Mouse (Mus musculus): ENCODE measurements around the gene Zfp977. TPM values are rescaled to one million over a fixed set of nuclear protein-coding genes. Genes with fewer than 3 reads are reported as not detected.
"Not testable (repeated sequence)": the region's sequence is repeated elsewhere in the genome, so short reads cannot be mapped to it uniquely, and the experiment has no call there.

Zfp977 gene
- 1 to 10 TPM; 2.8 to 3.3 TPM for total RNA-seq (2021)

GRCm38 (mm10) chr7:42592413-42592812, at the start of gene Zfp977:
Gene Zfp977 (minus strand): TSS chr7:42592547.
- DNase-seq = not testable (repeated sequence)

- not testable (repeated sequence) for DNase-seq
Observed at GRCm38 (mm10) chr7:42631031-42631430, 38.7 kb upstream of the Zfp977 start.

- DNase-seq = not testable (repeated sequence)
Observed at GRCm38 (mm10) chr7:42595666-42596065, 3.3 kb upstream of the Zfp977 start.

GRCm38 (mm10) chr7:42591311-42591710, 1.0 kb downstream of the Zfp977 start:
- not testable (repeated sequence) for DNase-seq

- DNase-seq = no peak
Observed at GRCm38 (mm10) chr7:42578488-42578887, 13.9 kb downstream of the Zfp977 start, which contains the start of gene Gm21028. Gene Gm21028 (minus strand): TSS chr7:42578588.

- DNase-seq = no peak
Observed at GRCm38 (mm10) chr7:42551766-42552165, 40.6 kb downstream of the Zfp977 start.

Small RNA genes lying within 50 kb of the gene (microRNA-seq; reads per million reads assigned to microRNA genes)
- gene Gm24938 = 0 reads per million in 2 experiments

Other genes with a start within 250 kb of the Zfp977 start
- gene 4933421I07Rik, start 144.4 kb downstream of the Zfp977 start, total RNA-seq (2021) = not detected
- gene Zfp141, start 86.8 kb downstream of the Zfp977 start, total RNA-seq (2021) = 10 to 100 TPM; 19.5 to 20.3 TPM
- not detected for gene Gm21028, start 14.0 kb downstream of the Zfp977 start, total RNA-seq (2021)
- gene Zfp976, start 50.0 kb upstream of the Zfp977 start, total RNA-seq (2021) = 1 to 10 TPM; 4.9 to 5.2 TPM
- 1 to 10 TPM; 6.8 to 8.5 TPM for gene Zfp975, start 100.2 kb upstream of the Zfp977 start, total RNA-seq (2021)
- gene Gm17067, start 134.5 kb upstream of the Zfp977 start, total RNA-seq (2021) = not detected
- not detected for gene Vmn2r62, start 201.0 kb upstream of the Zfp977 start, total RNA-seq (2021)

All from layer of hippocampus, postnatal 36 days (tissue).